Mouse (Mus musculus) liver, adult 2 months (tissue): Measurements from ENCODE around the gene Siva1.

Experiments
- CTCF ChIP-seq: fragments of 200-500 bp; IDR thresholded peaks from 2 replicates; pipeline ENCODE4 v1.5.1; 2011; ENCODE audit warnings: low read depth, low read length, control low read depth
- POLR2A ChIP-seq: fragments of 200-500 bp; IDR thresholded peaks from 2 replicates; pipeline ENCODE4 v1.6.1; 2011; ENCODE audit warnings: low read length, control low read depth; ENCODE audit not compliant: insufficient read depth; ENCODE audit errors: extremely low read depth

GRCm38 (mm10) chr12:112619686-112620353 lies 24.7 kb upstream of the Siva1 start, which contains the start of gene Adssl1:
- TF ChIP-seq CTCF (no peak), POLR2A (peak; percentile 88)
